Mouse (Mus musculus) lung, postnatal 0 days (tissue): ENCODE results near the gene Mllt10.

ENCODE experiments used
- CTCF ChIP-seq: IDR thresholded peaks from 2 replicates; pipeline ENCODE4 v1.5.1; 2016; ENCODE audit warnings: antibody characterized with exemption, mild to moderate bottlenecking
- EP300 ChIP-seq: IDR thresholded peaks from 2 replicates; pipeline ENCODE4 v1.6.1; 2016; ENCODE audit warnings: antibody characterized with exemption, mild to moderate bottlenecking, control low read depth

DNA sequence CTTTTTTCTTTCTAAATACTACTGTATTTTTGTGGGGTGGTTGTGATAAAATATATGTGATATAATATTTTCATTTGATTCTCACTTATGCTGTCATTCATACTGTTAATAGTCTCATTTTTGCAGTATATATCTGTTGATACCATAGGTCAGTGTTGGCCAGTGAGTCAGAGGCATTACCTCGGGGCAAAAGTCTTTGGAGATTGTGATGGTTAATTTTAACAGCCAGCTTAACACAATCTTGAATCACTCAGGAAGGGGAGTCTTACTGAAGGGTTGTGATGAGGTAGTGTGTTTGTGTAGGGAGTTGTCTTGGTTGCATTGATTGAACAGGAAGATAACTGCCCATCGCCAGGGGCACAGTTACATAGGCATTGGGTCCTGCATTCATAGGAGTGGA, 83.1 kb downstream of the Mllt10 start:
- TF ChIP-seq CTCF (no peak), EP300 (no peak)
